Mouse (Mus musculus) liver, adult (tissue): ENCODE data around the gene Fa2h.

ENCODE experiments used
- GATA4 ChIP-seq: IDR thresholded peaks from 2 replicates; pipeline ENCODE4 v1.6.1; 2014; ENCODE audit warnings: mild to moderate bottlenecking, low read length; ENCODE audit not compliant: insufficient replicate concordance

Fa2h gene

DNA sequence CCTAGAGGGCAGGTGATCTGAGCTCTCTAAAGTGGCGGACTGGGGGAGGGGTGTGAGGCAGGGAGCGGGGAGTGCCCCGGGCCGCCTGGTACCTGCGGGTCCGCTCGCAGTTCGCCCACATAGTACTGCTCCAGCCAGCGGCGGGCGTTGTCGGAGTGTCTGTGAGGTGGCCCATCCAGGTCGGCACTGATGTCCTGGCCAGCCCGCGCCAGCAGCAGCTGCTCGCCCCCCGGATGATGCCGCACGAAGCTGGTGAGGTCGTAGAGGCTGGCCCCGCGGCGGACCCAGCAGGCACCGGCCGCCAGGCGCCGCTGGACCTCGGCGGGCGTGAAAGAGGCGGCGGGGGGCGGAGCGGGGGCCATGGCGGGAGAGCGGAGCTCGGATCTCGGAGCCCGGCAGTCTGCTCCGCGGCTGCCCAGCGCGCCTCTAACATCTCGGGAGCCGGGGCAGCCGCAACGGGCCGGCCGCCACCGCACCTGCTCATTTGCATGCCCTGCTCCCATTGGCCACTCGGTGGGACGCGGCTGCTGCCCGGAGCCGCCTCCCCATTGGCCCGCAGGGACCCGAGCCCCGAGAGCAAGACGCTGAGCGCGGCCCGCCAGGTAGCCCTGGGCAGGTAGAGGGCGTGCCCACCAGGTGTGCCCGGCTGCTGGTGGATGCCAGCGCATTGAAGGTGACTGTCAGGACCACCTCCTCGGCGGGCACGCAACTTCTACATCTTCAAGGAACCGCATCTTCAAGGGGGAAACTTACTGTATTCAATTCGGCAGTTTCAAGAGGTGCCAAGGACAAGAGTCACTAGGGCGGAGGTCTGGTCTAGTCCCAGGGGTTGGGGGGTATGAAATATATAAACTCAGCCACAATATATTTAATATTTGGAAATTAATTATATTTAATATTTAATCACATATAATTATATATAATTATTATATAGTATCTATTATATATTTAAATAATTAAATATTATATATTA, at the start of gene Fa2h:
Gene Fa2h, minus strand, starts transcription at position 434 of the 973 bp plus-strand sequence.
- TF ChIP-seq GATA4 = no peak

DNA sequence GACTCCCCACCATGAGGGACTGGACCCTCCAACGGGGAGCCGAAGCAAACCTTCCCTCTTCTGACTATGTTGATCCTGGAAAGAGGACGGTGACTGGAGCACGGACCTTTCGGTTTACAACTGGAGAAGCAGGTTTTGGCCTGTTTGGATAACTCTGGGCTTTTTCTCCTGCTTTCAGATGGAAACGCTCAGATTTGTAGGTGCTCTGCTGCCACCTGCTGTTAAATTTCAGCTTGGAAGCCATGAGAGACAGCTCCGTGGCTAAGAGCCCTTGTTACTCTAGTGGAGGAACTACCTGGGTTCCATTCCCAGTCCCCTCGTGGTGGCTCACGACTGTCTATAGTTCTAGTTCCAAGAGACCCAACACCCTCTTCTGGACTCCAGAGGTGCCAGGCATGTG, 45.6 kb upstream of the Fa2h start:
- TF ChIP-seq GATA4 = no peak

GRCm38 (mm10) chr8:111435071-111435828, 41.6 kb upstream of the Fa2h start:
- TF ChIP-seq GATA4 = no peak

DNA sequence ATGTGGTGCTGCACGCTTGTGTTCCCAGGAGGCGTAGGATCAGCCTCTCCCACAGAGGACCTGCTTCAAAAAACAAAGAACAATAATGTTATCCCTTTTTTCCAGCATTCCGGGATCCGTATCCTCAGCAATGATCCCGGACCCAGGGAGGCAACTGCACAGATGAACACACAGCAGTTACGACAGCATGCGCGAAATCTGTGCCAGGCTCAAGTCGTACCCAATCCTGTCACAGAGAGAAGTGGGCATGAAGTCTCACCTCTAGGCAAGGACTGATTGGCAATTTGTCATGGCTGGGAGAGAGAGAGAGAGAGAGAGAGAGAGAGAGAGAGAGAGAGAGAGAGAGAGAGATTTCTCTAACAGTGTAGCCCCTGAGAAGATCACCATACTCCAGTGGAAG, 31.0 kb upstream of the Fa2h start:
- TF ChIP-seq GATA4 = no peak

- no peak for TF ChIP-seq GATA4
Measured at GRCm38 (mm10) chr8:111424181-111424580, 30.6 kb upstream of the Fa2h start.

DNA sequence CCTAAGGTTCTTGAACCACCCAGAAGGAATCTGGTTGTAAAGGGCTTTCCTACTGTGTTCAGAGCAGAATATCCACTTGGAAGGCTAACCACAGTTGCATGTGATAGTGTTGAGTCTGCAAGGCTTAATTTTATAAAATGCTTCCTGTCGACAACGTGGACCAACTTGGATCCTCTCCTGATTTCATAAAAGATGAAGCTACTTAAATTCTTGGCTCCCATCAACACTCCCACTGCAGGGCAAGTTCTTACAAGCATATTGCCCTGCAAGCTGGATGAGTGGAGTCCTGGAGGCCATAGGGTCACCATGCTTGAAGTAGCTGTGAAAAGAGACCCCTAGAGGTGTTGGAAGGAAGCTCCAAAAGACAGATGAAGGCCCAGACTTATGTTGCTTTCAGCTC, 29.0 kb upstream of the Fa2h start:
- no peak for TF ChIP-seq GATA4

GRCm38 (mm10) chr8:111419171-111419570, 25.5 kb upstream of the Fa2h start:
- no peak for TF ChIP-seq GATA4

DNA sequence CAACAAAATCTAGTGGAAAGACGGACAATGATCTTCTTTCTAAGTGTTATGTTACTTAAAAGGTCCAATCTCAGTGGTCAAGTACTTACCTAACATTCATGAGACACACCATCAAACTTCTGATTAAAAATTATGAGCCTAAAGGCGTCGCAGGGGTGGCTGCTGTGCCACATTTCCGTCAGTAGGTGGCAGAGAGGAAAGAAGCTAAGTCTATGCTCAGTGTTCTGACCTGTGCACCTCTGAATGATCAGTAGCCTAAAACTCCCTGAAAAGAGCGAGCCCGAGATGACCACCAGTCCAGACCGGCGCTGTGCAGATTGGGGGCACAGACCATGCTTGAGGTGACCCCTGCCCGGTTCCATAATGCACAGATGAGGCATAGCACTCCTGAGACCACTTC, 25.0 kb upstream of the Fa2h start:
- no peak for TF ChIP-seq GATA4

DNA sequence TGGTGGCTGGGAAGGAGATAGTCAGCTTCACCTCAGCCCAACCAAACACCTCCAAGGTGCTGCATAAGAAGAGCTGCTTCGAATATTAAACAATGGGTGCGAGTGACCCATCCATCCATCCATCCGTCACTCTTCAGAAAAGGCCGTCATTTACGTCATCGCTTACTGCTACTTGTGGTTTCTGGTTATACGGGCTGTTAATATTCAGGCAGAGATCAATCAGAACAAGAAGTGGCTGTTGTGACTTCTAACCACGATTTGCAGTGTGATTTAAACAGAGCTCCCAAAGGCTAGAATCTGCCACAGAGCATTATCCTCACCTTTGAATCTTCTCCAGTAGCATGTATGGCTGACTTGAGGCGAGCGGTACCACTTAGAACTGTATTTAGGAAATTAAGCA, 23.6 kb upstream of the Fa2h start:
- TF ChIP-seq GATA4 = no peak

DNA sequence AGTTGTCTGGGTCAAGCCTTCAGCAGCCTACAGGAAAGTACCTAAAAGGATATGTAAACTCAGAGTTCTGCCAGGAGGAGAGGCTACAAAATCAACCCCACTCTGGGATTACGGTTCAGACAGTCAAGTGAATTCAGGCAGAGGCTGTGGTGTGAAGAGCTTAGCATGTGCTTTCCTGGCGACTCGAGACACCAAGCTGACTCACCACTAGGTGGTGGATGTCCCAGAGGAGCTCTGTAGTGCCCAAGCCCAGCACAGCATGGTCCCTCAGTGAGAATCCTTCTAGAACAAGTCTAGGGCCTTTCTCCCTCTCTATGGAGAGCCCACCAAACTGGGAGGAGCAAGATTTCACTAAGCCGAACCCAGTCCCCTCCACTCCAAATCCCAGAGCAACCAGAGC, 9.8 kb upstream of the Fa2h start:
- no peak for TF ChIP-seq GATA4

DNA sequence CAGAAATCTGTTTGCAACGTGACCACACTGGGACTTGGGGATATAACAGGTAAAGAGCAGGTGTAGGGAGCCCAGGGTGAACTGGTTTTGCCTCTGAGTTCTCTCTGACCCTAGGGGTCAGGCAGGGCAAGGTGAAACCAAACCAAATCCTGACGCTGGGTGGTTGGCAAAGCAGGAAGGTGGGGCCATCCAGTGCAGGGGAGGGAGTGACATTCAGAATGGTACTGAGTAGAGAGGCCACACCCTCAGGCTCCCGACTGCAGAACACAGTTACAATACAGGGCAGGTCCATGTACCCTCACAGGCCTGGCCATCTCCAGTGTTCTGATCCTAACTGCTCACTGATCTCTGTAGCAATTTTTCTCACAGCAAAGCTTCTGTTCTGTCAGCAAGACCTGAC, 2.4 kb downstream of the Fa2h start:
- TF ChIP-seq GATA4 = no peak

GRCm38 (mm10) chr8:111390837-111391236, 2.8 kb downstream of the Fa2h start:
- no peak for TF ChIP-seq GATA4

DNA sequence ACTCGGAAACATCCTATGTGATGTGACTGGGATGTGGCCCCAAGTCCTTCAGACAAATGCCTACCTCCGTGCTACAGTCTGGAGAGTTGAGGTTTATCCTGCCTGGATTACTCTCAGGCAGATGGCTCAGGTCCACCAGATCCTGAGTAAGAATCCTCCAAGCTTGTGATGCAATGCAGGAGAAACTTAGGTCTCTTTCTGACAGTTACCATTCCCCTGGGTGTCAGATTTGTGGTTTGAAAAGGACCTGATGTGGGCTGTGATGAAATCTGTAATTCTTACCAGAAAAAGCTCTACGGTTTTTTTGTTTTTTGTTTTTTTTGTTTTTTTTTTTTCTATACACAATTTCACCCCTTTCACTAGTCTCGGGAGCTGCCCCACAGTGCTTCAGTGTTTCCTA, 4.0 kb downstream of the Fa2h start:
- TF ChIP-seq GATA4 = no peak

GRCm38 (mm10) chr8:111385915-111386314, 7.7 kb downstream of the Fa2h start:
- no peak for TF ChIP-seq GATA4

DNA sequence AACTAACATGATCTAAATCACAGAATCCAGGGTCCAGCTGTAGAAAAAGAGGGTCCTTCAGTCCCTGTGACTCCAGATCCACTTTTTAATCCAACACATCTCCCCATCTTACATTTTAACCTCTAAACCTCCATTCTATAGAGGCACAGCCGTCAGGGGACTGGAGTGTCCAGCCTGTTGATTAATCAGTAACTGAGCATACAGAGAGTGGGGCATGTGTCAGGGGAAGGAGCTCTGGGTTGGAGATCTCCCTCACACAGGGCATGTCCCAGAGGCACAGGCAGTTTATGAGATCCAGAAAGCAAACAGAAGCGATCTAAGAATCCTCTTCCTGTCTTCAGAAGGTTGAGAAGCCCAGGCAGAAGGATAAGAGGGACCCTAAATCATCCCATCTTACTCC, 9.0 kb downstream of the Fa2h start:
- no peak for TF ChIP-seq GATA4

- no peak for TF ChIP-seq GATA4
Measured at GRCm38 (mm10) chr8:111375192-111375591, 18.4 kb downstream of the Fa2h start.

GRCm38 (mm10) chr8:111369711-111370110, 23.9 kb downstream of the Fa2h start:
- no peak for TF ChIP-seq GATA4

DNA sequence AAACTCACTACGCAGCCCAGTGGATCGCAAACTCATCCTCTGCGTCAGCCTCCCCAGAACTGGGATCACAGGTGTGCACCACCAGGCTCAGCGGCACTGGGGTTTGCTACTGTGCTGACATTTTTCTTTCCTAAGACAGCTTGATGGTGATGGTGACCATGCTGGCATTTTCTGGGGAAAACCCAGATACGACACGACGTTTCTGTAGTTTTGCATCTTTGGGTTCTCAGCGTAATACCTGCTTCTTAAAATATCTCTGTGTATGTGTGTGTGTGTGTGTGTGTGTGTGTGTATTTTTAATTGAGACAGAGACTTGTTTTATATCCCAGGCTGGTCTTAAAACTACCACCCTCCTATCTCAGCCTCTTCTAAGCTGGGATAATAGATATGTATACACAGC, 26.3 kb downstream of the Fa2h start:
- TF ChIP-seq GATA4 = no peak
